Comparison of ENCODE assay signal across 8 mouse cellular contexts in genomic region chr10:7600647-7601046, GRCm38 (mm10). TPM values are rescaled to one million over a fixed set of nuclear protein-coding genes. Genes with fewer than 3 reads are reported as not detected.
DNase-seq lines count a peak whose midpoint lies in the region; ATAC-seq lines count a peak whose summit lies in the region.

No protein-coding gene starts in this region.

- no peaks in the 10 kb centered on the region for H3K9me3 ChIP-seq in heart, embryonic 10.5 days
- H3K9me3 ChIP-seq in forebrain, embryonic 15.5 days = no peaks in the 10 kb centered on the region
- no peaks in the 10 kb centered on the region for H3K9me3 ChIP-seq in hindbrain, embryonic 13.5 days
- H3K9me3 ChIP-seq in midbrain, embryonic 15.5 days = no peaks in the 10 kb centered on the region

- ATAC-seq in forebrain, embryonic 15.5 days (replicated peaks) = peak; percentile 65
- ATAC-seq in hindbrain, embryonic 13.5 days (ENCODE audit: low FRiP score) = 0 out of 2 replicates have a peak, but pooled peaks have one; percentile 37
- peak; percentile 34 for ATAC-seq in midbrain, embryonic 15.5 days (replicated peaks)

- no peak overlapping the region for H3K4me2 ChIP-seq in forebrain, embryonic 15.5 days (replicated peaks)
- no peak overlapping the region for H3K4me2 ChIP-seq in hindbrain, embryonic 13.5 days
- H3K4me2 ChIP-seq in midbrain, embryonic 15.5 days = no peak overlapping the region

- no peaks in the 10 kb centered on the region for H3K4me1 ChIP-seq in heart, embryonic 10.5 days
- H3K4me1 ChIP-seq in forebrain, embryonic 15.5 days = no peaks in the 10 kb centered on the region
- no peaks in the 10 kb centered on the region for H3K4me1 ChIP-seq in hindbrain, embryonic 13.5 days (replicated peaks)
- no peaks in the 10 kb centered on the region for H3K4me1 ChIP-seq in midbrain, embryonic 15.5 days

- no peak overlapping the region for H3K9ac ChIP-seq in forebrain, embryonic 15.5 days (replicated peaks)
- no peak overlapping the region for H3K9ac ChIP-seq in hindbrain, embryonic 13.5 days
- no peak overlapping the region for H3K9ac ChIP-seq in midbrain, embryonic 15.5 days

- no peaks in the 10 kb centered on the region for H3K27me3 ChIP-seq in heart, embryonic 10.5 days (ENCODE audit: insufficient read depth, poor library complexity, severe bottlenecking)
- no peaks in the 10 kb centered on the region for H3K27me3 ChIP-seq in forebrain, embryonic 15.5 days
- H3K27me3 ChIP-seq in hindbrain, embryonic 13.5 days = no peaks in the 10 kb centered on the region
- no peaks in the 10 kb centered on the region for H3K27me3 ChIP-seq in midbrain, embryonic 15.5 days (replicated peaks)

- no peaks in the 10 kb centered on the region for H3K36me3 ChIP-seq in heart, embryonic 10.5 days
- 0 out of 2 replicates have a peak, but pooled peaks cover 4% of the 10 kb centered on the region for H3K36me3 ChIP-seq in forebrain, embryonic 15.5 days
- peaks cover 9% of the 10 kb centered on the region for H3K36me3 ChIP-seq in hindbrain, embryonic 13.5 days
- H3K36me3 ChIP-seq in midbrain, embryonic 15.5 days (replicated peaks) = no peaks in the 10 kb centered on the region

- DNase-seq in heart, adult 11 months = peak; percentile 89
- no peak for DNase-seq in heart, embryonic 10.5 days (ENCODE audit: low spot score)
- DNase-seq in c-Kit-positive CD71-positive TER-119-positive erythroid progenitor cells, embryonic 14.5 days (ENCODE audit: low spot score) = peak; percentile 53
- peak; percentile 57 to 73 for DNase-seq in left cerebral cortex, postnatal 10 days (ENCODE audit: extremely low spot score in 1 of 2, low spot score in 2 of 2)
- peak; percentile 55 to 79 for DNase-seq in spleen, postnatal 10 days (ENCODE audit: low spot score in 2 of 2)

- intact Hi-C loops in left cerebral cortex, postnatal 10 days (cut with DNase I) = loop anchor here (5.0 kb wide), 2 partner anchors 128 to 268 kb away; partner anchors contain the start of gene Ulbp1

- 15% methylated on average over 6 of the region's 6 CpGs for WGBS in heart, embryonic 10.5 days
- WGBS in forebrain, embryonic 15.5 days = 13% methylated on average over 6 of the region's 6 CpGs
- 17% methylated on average over 6 of the region's 6 CpGs for WGBS in hindbrain, embryonic 13.5 days
- 14% methylated on average over 6 of the region's 6 CpGs for WGBS in midbrain, embryonic 15.5 days

- H3K27ac ChIP-seq in heart, embryonic 10.5 days = no peak overlapping the region
- H3K27ac ChIP-seq in forebrain, embryonic 15.5 days (replicated peaks) = no peak overlapping the region
- no peak overlapping the region for H3K27ac ChIP-seq in hindbrain, embryonic 13.5 days
- H3K27ac ChIP-seq in midbrain, embryonic 15.5 days = no peak overlapping the region

- no peak overlapping the region for H3K4me3 ChIP-seq in heart, embryonic 10.5 days
- no peak overlapping the region for H3K4me3 ChIP-seq in forebrain, embryonic 15.5 days
- no peak overlapping the region for H3K4me3 ChIP-seq in hindbrain, embryonic 13.5 days
- H3K4me3 ChIP-seq in midbrain, embryonic 15.5 days = no peak overlapping the region

RNA-seq across cellular contexts. Expression of gene Lrp11, which starts 11.0 kb away (rescaled TPM):
- 3.5 and 3.7 TPM in 2 replicates for polyA plus RNA-seq in heart, embryonic 10.5 days (2016; fragmentation: Nextera tagmentation; extraction: Ambion mirVana)
- polyA plus RNA-seq in forebrain, embryonic 15.5 days (2015; fragmentation: Nextera tagmentation; extraction: Ambion mirVana) = 41.6 and 43.6 TPM in 2 replicates
- 23.4 and 23.6 TPM in 2 replicates for polyA plus RNA-seq in hindbrain, embryonic 13.5 days (2015; fragmentation: Nextera tagmentation; extraction: Ambion mirVana)
- 100 to 1,000 TPM; 113 to 115 TPM for total RNA-seq in left cerebral cortex, postnatal 10 days (2021)
- 41.5 and 44.3 TPM in 2 replicates for polyA plus RNA-seq in midbrain, embryonic 15.5 days (2015; fragmentation: Nextera tagmentation; extraction: Ambion mirVana)
